Mouse (Mus musculus): ENCODE data around the gene Ago4.
"Not testable (repeated sequence)": the region's sequence is repeated elsewhere in the genome, so short reads cannot be mapped to it uniquely, and the experiment has no call there.

Gene Ago4

DNA sequence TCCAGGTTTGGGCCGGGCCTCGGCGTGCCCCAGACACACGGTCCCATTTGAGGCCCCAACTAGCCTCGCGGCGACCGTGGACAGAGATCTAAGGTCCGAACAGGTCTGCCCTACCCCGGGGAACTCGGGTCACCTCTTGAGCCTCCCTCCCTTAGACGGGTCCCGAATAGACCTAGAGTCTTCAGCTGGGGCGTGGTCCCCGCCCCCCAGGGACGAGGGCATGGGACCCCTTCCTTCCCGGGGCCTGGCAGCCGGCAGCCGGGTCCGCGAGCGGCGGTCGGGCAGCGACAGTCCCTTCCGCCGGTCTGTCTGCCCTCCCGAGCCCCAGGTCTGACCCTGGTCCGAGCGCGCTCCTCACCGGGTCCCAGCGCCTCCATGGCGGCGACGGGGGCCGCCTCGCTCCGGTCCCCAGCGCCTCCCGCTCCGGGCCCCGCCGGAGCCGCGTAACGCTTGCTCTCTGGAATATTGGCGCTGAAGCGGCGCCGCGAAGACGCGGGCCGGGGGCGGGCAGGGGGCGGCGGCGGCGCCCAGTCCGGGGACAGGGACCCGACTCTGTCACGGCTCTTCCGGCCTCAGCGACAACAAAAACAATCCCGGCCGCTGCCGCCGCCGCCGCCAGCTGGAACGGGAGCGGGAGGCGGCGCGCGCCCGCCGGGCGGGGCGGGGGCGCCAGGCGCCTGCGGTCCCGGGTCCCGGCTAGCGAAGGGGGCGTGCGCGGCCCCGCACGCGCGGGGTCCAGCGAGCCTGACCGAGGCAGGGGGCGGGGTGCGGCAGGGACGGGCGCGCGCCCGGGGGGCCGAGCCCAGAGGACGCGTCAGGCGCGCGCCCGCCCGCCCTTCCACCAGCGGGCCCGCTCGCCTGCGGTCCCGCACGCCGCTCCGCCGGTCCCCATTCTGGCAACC lies at the start of gene Ago4:
TSS of gene Ago4 (minus strand) at position 646 of the 902 bp plus-strand sequence.
- peak in 1 of 2 experiments; percentile 47 for DNase-seq (ENCODE audit: low spot score in 2 of 2)

DNA sequence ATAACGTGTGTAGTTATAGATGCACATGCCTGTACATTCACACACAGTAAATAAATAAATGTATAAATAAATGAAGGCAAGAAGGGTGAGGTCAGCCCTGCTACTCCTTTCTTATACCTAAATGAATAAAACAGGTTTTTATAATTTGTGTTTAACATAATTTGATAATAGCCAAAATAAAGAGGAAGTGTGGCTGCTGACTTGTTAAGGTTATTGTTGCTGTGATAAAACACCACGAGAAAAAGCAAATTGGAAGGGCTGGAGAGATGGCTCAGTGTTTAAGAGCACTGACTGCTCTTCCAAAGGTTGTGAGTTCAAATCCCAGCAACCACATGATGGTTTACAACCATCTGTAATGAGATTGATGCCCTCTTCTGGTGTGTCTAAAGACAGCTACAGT lies 45.8 kb upstream of the Ago4 start:
- no peak for DNase-seq (ENCODE audit: low spot score in 2 of 2)

DNA sequence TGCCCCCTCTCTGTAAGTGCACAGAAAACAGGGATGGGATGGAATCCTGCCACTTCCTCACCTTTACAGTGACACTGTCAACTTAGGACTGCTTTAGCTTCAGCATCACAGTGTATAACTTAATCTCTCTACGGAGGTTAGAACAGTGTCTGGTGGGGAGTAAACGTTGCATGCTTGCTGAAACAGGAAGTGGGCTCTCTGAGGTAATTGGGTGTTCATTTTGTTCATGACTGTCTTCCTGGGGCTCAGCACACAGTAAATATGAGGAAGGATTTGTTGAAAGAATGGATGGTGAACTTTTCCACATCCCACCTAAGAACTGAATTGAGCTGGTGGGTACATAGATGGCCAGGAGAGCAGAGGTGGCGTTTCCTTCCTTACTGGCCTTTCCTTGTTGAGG lies 44.6 kb upstream of the Ago4 start:
- no peak for DNase-seq (ENCODE audit: low spot score in 2 of 2)

DNA sequence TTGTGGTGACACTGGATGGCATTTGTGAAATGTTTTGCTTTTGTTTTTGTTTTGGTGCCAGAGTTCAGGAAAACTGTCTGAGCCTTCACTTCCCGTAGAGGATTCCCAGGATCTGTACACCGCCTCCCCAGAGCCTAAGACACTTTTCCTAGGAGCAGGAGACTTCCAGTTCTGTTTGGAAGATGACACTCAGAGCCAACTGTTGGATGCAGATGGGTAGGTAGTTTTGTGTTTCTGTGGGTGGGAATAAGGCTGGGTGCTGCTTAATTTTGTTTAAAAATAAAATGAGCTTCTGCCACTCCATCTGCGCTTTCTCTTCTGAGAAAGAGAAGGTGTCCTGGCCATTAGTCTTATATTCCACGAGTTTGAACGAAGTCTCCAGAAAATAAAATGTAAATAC lies 43.0 kb upstream of the Ago4 start:
- no peak for DNase-seq (ENCODE audit: low spot score in 2 of 2)

DNA sequence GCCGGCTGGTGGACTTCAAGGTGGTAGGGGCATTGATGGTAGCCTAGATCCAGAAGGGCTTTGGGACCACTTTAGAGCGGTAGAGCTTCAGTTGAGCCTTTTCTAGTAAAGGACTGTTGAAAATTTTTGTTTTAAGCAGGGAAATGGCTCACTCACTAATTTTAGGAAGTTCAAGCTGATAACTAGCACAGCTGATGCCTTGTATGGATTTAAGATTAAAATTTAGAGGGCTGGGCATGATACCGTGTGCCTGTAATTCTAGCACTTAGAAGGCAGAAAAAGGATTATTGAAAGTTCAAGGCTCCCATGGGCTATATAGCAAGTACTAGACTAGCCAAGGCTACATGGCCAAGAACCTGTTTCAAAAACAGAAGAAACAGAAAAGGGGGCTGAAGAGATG lies 36.5 kb upstream of the Ago4 start:
- no peak for DNase-seq (ENCODE audit: low spot score in 2 of 2)

DNA sequence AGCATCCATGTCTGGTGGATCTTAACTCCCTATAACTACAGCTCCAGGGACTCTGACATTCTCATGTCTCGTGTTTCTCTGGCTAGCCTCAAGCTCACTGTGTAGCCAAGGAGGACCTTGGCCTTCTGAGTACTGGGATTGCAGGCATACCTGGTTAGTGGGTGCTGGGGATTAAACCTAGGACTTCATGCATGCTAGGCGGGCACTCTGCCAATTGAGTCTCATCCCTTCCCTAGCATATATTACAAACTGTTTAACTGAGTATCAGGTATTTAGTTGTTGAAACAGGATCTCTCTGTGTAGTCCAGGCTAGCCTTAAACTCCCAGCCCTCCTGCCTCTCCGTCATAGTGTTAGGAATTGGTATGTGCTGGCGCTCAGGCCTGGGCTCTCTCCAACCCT lies 34.0 kb upstream of the Ago4 start:
- DNase-seq (ENCODE audit: low spot score in 2 of 2) = no peak

DNA sequence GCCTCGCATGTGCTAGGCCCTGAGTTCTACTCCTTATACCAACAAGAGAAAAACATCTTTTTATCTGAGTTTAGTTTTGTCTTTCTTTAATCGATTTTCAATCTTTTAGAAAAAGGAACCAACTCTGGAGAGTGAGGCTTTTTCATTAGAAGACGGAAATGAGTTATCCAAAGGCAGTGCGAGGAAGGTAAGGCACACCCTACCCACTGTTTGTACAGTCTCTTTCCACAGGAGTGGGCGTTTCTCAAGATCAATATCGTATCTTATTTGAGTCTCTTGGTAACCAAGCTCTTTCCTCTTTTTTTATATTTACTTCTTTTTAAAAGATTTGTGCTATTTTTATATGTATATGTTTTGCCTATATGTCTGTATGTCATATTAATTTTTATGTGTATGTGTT lies 30.5 kb upstream of the Ago4 start:
- no peak for DNase-seq (ENCODE audit: low spot score in 2 of 2)

DNA sequence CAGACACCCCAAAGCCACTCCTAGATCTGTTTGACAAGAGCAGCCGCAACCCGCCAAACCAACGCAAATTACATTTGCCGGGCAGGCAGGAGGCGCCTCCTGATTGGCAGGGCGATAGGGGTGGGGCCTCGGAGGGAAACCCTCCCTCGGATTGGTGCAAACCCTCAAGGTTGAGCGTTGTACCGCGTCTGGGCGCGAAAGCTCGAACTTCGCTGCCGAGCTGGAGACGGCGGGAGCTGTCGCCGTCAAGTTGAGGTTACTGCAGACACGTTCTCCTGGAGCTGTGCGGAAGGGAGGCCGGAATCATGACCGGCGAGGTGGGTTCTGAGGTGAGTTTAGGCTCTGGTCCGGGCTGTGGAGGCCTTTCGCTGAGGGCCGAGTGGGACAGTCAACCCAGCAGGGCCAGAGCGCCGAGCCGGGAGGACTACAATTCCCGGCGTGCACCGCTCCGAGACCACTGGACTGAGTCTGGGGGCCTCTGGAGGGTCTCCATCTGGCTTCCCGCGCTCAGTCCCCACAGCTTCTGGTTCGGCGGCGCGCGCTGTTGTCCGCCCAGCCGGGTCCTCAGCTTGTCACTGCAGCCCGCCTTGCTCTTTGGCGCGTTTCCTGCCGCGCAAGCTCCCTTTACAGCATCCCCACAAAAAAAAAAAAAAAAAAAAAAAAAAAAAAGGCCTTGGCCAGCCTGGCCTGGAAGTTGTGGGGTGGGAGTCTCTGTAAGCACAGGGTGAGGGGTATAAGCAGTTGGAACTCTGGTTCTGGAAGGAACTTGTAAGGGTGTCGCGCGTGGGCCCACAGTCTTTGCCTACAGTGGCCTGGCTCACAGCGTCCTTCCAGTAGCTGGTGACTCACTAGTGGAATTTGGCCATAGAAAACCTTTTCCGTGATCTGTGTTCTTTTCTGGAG lies 23.8 kb upstream of the Ago4 start, which contains the start of gene Clspn:
TSS of gene Clspn (plus strand) at position 127 of the 903 bp plus-strand sequence.
- peak; percentile 80 to 90 for DNase-seq (ENCODE audit: low spot score in 2 of 2)

DNA sequence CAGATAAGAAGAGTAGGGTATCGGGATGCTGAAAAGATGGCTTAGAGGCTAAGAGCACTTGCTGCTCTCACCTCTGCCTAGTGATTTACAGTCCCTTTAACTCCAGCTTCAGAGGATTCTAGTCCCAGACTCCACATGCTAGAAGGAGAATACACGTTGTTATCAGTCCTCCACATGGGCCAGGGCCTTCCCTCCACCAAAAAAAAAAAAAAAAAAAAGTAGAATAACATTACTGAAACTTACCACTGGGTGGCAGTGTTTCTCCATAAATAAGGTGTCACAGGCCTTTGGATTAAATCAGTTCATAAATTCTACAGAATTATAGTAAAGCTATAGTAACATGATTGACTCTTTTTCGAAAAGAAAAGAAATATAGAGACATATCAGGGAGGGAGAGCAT lies 21.2 kb upstream of the Ago4 start:
- no peak for DNase-seq (ENCODE audit: low spot score in 2 of 2)

DNA sequence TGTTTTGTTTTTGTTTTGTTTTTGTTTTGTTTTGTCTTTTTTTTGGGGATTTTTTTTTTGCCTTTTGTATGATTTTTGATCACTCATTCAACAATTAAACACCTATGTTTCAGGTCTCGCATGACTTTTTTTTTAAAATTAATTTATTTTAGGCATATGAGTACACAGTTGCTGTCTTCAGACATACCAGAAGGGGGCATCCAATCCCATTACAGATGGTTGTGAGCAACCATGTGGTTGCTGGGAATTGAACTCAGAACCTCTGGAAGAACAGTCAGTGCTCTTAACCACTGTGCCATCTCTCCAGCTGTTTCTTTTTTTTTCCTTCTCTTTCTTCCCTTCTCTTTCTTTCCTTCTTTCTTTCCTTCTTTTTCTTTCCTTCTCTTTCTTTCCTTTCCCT lies 20.4 kb upstream of the Ago4 start:
- DNase-seq (ENCODE audit: low spot score in 2 of 2) = no peak

DNA sequence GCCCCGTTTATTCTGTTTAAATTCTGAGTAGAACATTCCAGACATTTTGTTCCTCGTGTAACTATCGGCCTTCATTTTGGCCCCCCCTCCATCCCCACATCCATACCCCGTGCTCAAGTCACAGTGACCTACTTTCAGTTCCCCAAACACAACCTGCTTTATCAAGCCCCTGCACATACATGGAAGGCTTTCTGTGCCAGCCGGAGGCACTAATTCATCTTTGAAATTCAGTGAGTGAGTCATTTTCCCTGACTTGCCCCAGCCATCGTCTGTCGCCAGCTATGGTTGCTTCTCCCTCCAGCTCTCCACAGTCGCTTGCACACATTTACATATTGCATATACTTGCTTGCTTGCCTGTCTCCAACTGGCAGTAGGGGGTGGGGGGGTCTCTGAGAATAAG lies 19.8 kb upstream of the Ago4 start:
- no peak for DNase-seq (ENCODE audit: low spot score in 2 of 2)

DNA sequence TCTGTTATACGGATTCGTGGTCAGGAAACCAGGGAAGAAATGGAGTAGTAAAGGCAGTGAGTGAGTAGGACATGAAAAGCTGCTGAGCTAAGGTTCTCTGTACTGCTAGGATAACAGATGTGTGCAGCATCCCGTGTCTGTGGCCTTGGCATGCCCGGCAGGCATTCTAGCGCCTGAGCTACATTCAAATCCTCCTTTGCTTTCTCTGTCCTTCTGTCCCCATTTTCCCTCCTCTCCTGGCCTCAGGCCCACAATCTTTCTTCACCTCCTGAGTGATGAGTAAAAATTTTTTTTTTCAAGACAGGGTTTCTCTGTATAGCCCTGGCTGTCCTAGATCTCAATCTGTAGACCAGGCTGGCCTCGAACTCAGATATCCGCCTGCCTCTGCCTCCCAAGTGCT lies 18.9 kb upstream of the Ago4 start:
- no peak for DNase-seq (ENCODE audit: low spot score in 2 of 2)

DNA sequence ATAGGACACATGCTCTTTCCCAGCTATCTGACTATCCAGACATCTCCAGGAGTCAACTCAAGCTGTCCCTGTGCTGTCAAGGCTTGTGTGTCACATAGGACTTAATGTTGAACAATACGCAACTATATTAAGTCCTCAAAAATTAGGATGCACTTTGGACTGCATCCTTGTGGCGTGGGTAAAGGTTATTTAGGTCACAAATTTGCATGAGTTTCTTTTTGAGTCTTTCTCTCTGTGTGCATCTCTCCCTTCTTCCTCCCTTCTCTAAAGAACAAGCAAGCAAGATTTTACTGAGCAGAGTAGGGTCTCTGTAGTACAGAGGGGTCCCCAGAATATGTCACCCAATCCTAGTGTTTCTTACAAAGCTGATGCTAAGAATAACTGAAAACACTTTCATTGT lies 12.9 kb upstream of the Ago4 start:
- DNase-seq (ENCODE audit: low spot score in 2 of 2) = no peak

DNA sequence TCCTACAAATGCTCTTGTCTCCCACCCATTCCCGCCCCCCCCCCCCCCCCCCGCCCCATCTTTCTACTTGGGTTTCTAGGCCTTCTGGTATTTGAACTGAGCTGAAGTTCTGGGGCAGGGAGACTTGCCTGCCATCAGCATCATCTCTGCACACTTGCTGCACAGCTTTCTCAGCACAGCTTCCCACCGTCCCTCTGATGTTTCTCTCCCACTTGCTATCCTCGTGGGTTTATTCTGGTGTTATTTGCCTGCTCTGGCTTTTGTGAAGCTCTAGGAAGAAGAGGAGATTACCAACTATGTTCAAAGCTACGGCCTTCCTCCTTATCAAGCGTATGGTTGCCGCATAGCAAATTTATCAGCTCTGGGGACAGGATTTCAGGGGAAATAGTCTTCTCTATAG lies 12.4 kb upstream of the Ago4 start:
- no peak for DNase-seq (ENCODE audit: low spot score in 2 of 2)

DNA sequence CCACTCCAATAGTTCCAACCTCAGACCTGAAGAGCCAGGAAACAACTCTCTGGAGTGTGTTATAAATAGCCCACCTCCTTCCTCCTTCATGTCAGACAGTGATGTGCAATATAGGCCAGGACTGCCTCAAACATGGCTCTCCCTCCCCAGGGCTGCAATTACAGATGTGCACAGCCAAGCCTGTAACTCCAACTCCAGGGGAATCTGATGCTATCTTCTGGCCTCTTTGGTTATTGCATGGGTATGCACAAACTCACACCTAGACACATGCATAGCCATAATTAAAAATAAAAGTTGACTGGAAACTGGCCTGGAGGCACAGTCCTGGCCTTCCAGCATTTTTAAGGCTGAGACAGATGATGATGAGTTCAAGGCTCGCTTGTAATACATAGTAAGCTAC lies 11.7 kb upstream of the Ago4 start:
- DNase-seq (ENCODE audit: low spot score in 2 of 2) = no peak

DNA sequence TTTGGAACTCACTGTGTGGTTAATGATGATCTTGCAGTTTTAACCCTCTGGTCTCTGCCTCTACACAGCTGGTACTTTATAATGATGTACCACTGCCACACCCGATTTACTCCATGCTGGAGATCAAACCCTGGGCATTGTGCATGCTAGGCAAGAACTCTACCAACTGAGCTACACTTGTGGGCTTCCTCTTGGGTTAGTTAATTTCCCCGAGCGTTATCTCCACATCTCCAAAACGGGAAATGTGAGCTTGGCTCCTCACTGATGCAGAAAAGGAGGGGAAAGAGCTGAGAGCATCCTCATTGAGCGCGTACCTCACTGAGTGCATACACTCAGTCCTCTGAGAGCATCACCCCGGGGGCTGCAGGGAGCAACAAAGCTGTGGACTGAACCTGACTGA lies 9.6 kb upstream of the Ago4 start:
- DNase-seq (ENCODE audit: low spot score in 2 of 2) = no peak

DNA sequence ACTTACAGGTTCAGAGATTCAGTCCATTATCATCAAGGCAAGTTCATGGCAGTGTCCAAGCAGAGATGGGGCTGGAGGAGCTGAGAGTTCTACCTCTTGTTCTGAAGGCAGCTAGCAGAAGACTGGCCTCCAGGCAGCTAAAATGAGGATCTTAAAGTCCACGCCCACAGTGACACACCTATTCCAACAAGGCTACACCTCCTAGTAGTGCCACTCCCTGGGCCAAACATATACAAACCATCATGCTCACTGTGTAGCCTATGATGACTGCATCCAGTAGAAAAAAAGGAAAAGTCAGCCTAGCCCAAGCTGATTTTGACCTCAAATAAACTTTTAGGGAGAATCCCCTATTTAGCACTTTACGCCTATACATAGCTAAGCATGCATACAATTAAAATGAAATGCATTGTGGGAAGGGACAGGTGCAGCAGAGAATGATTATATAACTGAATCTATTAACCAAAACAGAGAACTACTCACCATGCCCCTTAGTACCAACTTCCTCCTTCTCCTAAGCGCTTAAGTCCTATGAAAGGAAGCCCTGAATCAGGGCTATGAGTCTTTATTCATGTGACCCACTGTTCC lies 7.3 kb upstream of the Ago4 start:
- DNase-seq (ENCODE audit: low spot score in 2 of 2) = no peak

DNA sequence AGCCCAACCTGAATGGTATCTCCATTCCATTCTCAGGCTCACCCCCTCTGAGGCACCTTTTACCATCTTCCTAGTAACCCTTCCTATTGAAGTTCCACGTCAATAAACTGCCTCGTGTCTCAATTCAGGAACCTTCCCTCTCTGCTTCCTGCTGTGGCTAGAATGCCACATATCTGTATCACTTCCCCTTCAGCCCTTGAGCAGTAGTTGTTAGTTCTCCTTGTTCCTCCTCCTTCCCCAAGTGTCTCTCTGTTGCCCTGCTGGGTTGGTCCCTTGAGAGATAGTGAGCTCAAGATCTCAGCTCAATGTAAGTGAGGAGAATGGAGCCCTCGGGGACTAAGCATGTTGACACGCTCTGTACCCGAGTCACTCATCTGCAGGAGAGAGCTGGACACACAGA lies 3.6 kb upstream of the Ago4 start:
- DNase-seq (ENCODE audit: low spot score in 2 of 2) = no peak

DNA sequence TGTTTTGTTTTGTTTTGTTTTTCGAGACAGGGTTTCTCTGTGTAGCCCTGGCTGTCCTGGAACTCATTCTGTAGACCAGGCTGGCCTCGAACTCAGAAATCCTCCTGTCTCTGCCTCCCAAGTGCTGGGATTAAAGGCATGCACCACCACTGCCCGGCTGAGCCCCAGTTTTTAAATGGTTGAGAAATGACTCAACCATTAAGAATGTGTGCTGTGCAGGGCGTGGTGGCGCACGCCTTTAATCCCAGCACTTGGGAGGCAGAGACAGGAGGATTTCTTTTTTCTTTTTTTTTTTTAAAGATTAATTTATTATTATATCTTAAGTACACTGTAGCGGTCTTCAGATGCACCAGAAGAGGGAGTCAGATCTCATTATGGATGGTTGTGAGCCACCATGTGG lies 2.4 kb upstream of the Ago4 start:
- not testable (repeated sequence) for DNase-seq (ENCODE audit: low spot score in 2 of 2)

DNA sequence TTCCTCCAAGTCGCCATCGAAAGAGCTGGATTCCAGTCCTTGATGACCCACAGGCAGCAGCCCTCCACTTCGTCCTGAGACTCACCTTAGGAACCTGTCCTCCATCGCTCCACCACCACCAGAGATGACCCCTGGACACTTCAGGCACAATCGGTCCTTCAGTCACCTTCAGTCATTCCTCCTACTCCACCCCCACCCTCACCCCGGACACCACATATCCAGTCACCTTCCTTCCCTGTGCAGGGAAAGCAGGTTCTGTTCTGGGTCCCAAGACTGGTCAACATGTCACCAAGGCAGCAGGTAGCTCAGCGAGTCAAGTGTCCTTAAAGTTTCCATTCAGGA lies 428 bp upstream of the Ago4 start:
- DNase-seq (ENCODE audit: low spot score in 2 of 2) = no peak

DNA sequence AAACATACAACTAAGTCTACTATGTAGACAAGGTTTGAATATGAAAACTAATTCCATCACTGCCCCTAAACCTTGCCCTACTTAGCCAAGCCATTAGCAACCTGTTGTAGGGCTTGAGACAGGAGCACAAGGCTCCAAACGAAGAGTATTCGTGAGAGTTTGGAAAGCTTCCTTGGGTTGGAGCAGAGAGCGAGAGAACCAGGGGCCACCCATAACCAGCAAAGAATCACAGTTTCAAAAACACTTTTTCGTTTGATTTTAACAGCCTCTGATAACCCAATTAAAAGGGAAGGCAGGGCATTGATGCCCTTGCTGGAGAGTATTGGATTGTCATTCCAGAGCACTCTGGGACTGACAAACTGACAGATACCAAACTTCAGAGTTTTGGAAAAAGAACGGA lies 980 bp downstream of the Ago4 start:
- DNase-seq (ENCODE audit: low spot score in 2 of 2) = no peak

DNA sequence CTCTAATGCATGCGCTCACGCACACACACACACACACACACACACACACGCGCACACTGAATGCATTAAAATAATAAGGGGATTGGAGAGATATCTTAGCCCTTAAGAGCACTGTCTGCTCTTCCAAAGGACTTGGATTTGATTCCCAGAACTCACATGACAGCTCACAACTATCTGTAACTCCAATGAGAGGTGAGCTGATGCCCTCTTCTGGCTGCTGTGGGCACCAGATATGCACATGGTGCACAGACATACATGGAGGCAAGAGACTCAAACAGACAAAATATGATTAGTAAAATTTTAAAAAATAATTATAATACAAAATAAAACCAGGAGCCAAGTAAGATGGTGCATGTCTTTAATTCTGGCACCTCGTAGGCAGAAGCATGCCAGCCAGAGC lies 6.4 kb downstream of the Ago4 start:
- DNase-seq (ENCODE audit: low spot score in 2 of 2) = no peak

DNA sequence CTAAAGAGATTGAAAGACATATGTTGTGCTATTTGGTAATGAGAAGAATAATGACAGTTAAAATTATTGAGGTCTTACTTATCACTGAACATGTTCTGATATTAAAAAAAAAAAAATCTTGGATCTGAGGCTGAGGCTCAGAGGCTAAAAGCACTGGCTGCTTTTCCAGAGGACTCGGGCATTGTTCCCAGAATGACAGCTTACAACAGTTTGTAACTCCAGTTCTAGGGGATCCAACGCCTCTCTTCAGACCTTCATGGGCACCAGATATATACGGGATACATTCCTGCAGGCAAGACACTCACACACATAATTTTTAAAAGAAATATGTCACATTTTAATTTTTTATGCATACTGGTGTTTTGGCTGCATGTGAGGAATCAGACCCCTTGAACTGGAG lies 7.1 kb downstream of the Ago4 start:
- DNase-seq (ENCODE audit: low spot score in 2 of 2) = no peak

Measured in urinary bladder, postnatal 4 days (tissue).